Mouse (Mus musculus) hindbrain, postnatal 0 days (tissue): ENCODE results near the gene Ppil3. TPM values are rescaled to one million over a fixed set of nuclear protein-coding genes. Genes with fewer than 3 reads are reported as not detected.

ENCODE experiments used
- ATAC-seq: fragments of 200-750 bp; cut with Nextera tagmentation; 2 replicates; pipeline ENCODE4 v1.8.0; 2017; ENCODE audit warnings: mild to moderate bottlenecking, moderate TSS enrichment, moderate library complexity
- DNase-seq: peaks from one replicate; pipeline ENCODE4 v3.0.0-alpha.2; 2015; ENCODE audit warnings: low spot score
- H3K27ac ChIP-seq: fragments of 300-500 bp; sonication (generic); 2 replicates; pipeline ENCODE4 v1.5.1; 2014; ENCODE audit warnings: mild to moderate bottlenecking
- H3K27me3 ChIP-seq: fragments of 300-500 bp; sonication (generic); 2 replicates; pipeline ENCODE4 v1.6.1; 2014; ENCODE audit warnings: low read length, mixed read lengths; ENCODE audit not compliant: insufficient read depth
- H3K36me3 ChIP-seq: fragments of 300-500 bp; sonication (generic); 2 replicates; pipeline ENCODE4 v1.6.1; 2014; ENCODE audit warnings: low read length, mixed read lengths; ENCODE audit not compliant: insufficient read depth
- H3K4me1 ChIP-seq: fragments of 300-500 bp; sonication (generic); 2 replicates; pipeline ENCODE4 v1.6.1; 2014; ENCODE audit warnings: antibody characterized with exemption, low read length, mixed read lengths; ENCODE audit not compliant: insufficient read depth
- H3K4me2 ChIP-seq: fragments of 300-500 bp; sonication (generic); 2 replicates; pipeline ENCODE4 v1.6.1; 2014; ENCODE audit warnings: low read depth, mild to moderate bottlenecking, low read length, moderate library complexity, mixed read lengths
- H3K4me3 ChIP-seq: fragments of 300-500 bp; sonication (generic); 2 replicates; pipeline ENCODE4 v1.5.1; 2014; ENCODE audit warnings: low read length
- H3K9ac ChIP-seq: fragments of 300-500 bp; sonication (generic); replicated peaks from 2 replicates; pipeline ENCODE4 v1.6.1; 2014; ENCODE audit warnings: mild to moderate bottlenecking, low read length, moderate library complexity, mixed read lengths
- H3K9me3 ChIP-seq: fragments of 300-500 bp; sonication (generic); 2 replicates; pipeline ENCODE4 v1.6.1; 2016; ENCODE audit warnings: low read length, mixed read lengths
- CTCF ChIP-seq: IDR thresholded peaks from 2 replicates; pipeline ENCODE4 v1.5.1; 2016; ENCODE audit warnings: antibody characterized with exemption, control low read depth, low read depth
- WGBS: fragments of 180-500 bp; shearing (Covaris S2); extraction: QIAGEN DNeasy Blood & Tissue Kit; methylation state at CpG from one replicate; pipeline ENCODE4 v1.1.7; 2014; 5-methylcytosine and 5-hydroxymethylcytosine counted together
- polyA plus RNA-seq: library from polyadenylated mRNA; unstranded; fragments of >200 nt; fragmentation: Nextera tagmentation; extraction: Ambion mirVana; gene quantifications from 2 replicates; pipeline ENCODE4 v1.2.1, GENCODE M21; 2015
- total RNA-seq: library from RNA; depleted of rRNA; stranded (reverse); fragments of >200 nt; gene quantifications from 2 replicates; pipeline ENCODE4 v1.2.3, GENCODE M21; 2014

Gene Ppil3
- total and polyA plus RNA-seq, 2 experiments from 2014 or later = 19.4 to 45.9 TPM

DNA sequence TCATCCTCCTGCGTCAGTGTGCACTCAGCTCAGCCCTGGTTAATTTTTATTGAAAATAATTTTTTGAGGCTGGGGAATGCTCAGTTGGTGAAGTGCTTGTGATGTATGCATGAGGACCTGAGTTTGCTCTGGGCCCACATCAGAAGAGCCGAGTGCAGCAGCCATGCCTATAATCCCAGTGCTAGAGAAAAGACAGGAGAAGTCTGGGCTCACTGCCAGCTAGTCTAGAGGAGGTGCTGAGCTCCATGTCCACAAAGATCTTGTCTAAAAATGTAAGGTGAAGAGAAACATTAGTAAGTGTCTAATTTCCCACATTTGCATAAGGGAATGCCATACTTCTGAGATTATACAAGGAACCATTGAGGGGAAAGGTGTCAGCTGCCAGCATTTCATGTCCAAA lies 13.6 kb upstream of the Ppil3 start:
- Histone ChIP-seq H3K4me3 (no peak overlapping the region), H3K27me3 (no peaks in the 10 kb centered on the region), H3K4me2 (no peak overlapping the region), H3K9me3 (no peaks in the 10 kb centered on the region), H3K4me1 (no peaks in the 10 kb centered on the region), H3K36me3 (peaks cover 56% of the 10 kb centered on the region), H3K27ac (no peak overlapping the region), H3K9ac (no peak overlapping the region)
- 72% methylated on average over 2 of the region's 2 CpGs for WGBS
- ATAC-seq = no peak
- no peak for TF ChIP-seq CTCF
- DNase-seq = peak; percentile 15

DNA sequence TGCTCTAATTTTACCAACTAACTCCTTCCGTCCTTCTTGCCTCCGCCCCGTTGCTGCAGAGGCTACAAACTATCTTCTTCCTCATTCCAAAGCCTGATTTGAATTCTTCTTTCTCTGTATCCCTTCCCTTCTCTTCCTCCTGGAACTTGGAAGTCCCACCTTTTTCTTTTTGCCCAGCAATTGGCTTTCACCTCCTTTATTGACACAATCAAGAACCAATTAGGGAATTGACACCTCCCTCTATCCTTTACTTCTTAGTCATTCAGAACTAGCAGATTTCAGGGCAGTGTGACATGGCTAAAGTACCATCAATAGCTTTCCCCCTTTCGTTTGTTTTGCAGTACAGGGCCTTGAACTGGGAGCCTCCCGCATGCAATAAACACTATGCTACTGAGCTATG lies 12.9 kb upstream of the Ppil3 start:
- no peaks in the 10 kb centered on the region for H3K4me1 ChIP-seq
- no peak overlapping the region for H3K4me2 ChIP-seq
- no peaks in the 10 kb centered on the region for H3K27me3 ChIP-seq
- no peak overlapping the region for H3K27ac ChIP-seq
- H3K36me3 ChIP-seq = peaks cover 54% of the 10 kb centered on the region
- H3K4me3 ChIP-seq = no peak overlapping the region
- no peaks in the 10 kb centered on the region for H3K9me3 ChIP-seq
- H3K9ac ChIP-seq = no peak overlapping the region
- DNase-seq = no peak
- no peak for TF ChIP-seq CTCF
- ATAC-seq = no peak
- WGBS = 95% methylated on average over 5 of the region's 5 CpGs

DNA sequence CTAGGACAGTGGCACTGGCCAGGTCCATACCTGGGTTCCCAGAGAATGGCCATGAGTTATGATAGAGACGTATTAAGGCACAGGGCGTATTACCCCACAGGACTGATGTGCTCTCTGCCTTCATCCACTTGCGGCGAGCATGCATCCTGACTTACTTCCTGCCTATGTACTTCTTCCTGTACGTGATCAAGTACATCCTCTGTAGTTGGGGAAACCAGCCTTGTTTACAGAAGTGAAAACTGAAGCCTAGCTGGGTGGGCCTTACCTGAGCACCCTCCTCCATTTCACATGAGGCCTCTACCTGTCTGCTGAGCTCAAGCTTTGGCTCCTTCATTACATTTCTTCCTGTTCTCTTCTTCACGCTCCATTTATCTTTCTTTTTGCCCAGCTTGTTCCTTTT lies 9.0 kb upstream of the Ppil3 start:
- peaks cover 44% of the 10 kb centered on the region for H3K36me3 ChIP-seq

DNA sequence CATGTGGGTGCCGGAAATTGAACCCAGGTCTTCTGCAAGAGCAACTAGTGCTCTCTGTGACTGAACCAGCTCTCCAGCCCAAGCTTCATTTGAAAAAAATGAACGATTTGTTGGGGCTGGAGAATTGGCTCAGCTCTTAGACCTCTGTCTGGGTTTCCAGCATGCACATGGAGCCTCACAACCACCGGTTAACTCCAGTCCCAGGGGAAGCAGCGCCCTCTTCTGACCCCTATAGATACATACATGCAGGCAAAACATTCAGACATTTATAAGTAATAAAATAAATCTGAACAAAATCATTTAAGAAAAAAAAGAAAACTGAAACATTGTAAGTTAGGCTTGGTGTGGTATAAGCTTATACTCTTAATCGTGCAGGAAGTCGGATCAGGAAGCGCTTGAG lies 3.1 kb upstream of the Ppil3 start:
- H3K4me1 ChIP-seq = peaks cover 6% of the 10 kb centered on the region; the same call in 1 of the 2 replicates
- WGBS = 90% methylated on average over 7 of the region's 7 CpGs
- H3K36me3 ChIP-seq = peaks cover 8% of the 10 kb centered on the region; the same call in 1 of the 2 replicates
- H3K4me2 ChIP-seq = no peak overlapping the region
- no peak overlapping the region for H3K4me3 ChIP-seq
- H3K27me3 ChIP-seq = no peaks in the 10 kb centered on the region
- no peak overlapping the region for H3K9ac ChIP-seq
- TF ChIP-seq CTCF = no peak
- no peak overlapping the region for H3K27ac ChIP-seq
- H3K9me3 ChIP-seq = no peaks in the 10 kb centered on the region
- no peak for DNase-seq
- ATAC-seq = no peak

More for the DNA sequence above, 9.0 kb upstream of the Ppil3 start:
- no peak for TF ChIP-seq CTCF
- Histone ChIP-seq H3K4me2 (no peak overlapping the region), H3K4me3 (no peak overlapping the region), H3K27ac (no peak overlapping the region), H3K4me1 (no peaks in the 10 kb centered on the region), H3K27me3 (no peaks in the 10 kb centered on the region), H3K9ac (no peak overlapping the region), H3K9me3 (no peaks in the 10 kb centered on the region)
- ATAC-seq (no peak), DNase-seq (no peak)
- 94% methylated on average over 6 of the region's 6 CpGs for WGBS

DNA sequence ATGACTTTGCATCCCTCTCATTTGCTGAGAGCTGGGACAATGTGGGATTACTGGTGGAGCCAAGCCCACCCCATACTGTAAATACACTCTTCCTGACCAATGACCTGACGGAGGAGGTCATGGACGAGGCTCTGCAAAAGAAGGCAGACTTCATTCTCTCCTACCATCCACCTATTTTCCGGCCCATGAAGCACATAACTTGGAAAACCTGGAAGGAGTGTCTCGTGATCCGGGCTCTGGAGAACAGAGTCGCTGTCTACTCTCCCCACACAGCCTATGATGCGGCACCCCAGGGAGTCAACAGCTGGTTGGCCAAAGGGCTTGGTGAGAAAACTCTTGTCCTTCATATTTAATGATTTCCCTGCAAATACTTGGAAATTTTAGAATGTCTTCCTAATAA lies 2.5 kb upstream of the Ppil3 start:
- no peaks in the 10 kb centered on the region for H3K27me3 ChIP-seq
- no peak overlapping the region for H3K27ac ChIP-seq
- no peak overlapping the region for H3K4me3 ChIP-seq
- no peaks in the 10 kb centered on the region for H3K9me3 ChIP-seq
- DNase-seq (no peak), ATAC-seq (no peak)
- no peak overlapping the region for H3K4me2 ChIP-seq
- no peak overlapping the region for H3K9ac ChIP-seq
- H3K36me3 ChIP-seq = peaks cover 8% of the 10 kb centered on the region; the same call in 1 of the 2 replicates
- TF ChIP-seq CTCF = no peak
- peaks cover 6% of the 10 kb centered on the region; the same call in 1 of the 2 replicates for H3K4me1 ChIP-seq
- 90% methylated on average over 7 of the region's 7 CpGs for WGBS

DNA sequence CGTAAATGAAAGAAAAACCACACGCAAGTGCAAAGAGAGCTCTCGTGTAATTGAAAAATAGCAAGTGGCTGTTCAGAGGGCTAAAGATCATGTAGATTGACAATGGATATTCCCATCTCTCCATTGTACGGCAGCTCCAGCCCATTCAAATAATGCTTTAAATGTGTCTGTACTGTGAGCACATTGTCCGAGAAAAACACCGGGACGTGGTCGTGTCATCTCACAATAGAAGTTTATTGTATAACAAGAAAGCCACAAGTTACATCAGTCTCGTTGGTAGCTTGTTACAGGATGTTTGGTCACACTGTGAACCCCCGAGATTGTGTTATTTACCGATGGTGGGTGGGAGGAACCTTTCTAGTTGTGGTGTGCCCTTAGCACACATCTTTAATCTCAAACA lies 575 bp upstream of the Ppil3 start:
- Histone ChIP-seq H3K9ac (peak overlapping the region; percentile 75), H3K4me2 (peak overlapping the region; percentile 62), H3K36me3 (peaks cover 4% of the 10 kb centered on the region; the same call in 1 of the 2 replicates), H3K27ac (peak overlapping the region; percentile 91), H3K27me3 (no peaks in the 10 kb centered on the region), H3K4me3 (peak overlapping the region; percentile 65), H3K4me1 (peaks cover 6% of the 10 kb centered on the region; the same call in 1 of the 2 replicates), H3K9me3 (no peaks in the 10 kb centered on the region)
- no peak for TF ChIP-seq CTCF
- 4% methylated on average over 11 of the region's 11 CpGs for WGBS
- ATAC-seq (no peak), DNase-seq (no peak)

DNA sequence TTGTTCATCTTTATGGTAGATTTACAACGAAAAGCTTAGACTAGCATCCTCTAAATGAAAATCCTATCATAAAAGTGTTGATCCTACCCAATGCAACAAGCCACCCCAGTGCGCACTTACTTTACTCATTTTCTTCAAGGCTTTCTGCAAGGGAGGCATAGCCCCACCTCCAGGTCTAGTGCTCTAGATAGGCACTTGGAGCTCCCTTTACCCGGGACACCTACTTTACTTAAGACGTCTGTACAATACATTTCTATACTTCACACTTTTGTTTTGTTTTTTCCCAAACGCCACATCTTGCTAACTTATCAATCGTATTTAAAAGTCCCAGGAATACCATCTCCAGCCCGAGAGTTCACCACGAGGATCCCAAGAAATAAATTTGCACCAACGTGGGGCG lies 595 bp downstream of the Ppil3 start:
- Histone ChIP-seq H3K4me2 (peak overlapping the region; percentile 62), H3K27me3 (no peaks in the 10 kb centered on the region), H3K9me3 (no peaks in the 10 kb centered on the region), H3K27ac (peak overlapping the region; percentile 91), H3K4me3 (peak overlapping the region; percentile 65), H3K36me3 (0 out of 2 replicates have a peak, but pooled peaks cover 3% of the 10 kb centered on the region), H3K9ac (peak overlapping the region; percentile 75), H3K4me1 (peaks cover 6% of the 10 kb centered on the region; the same call in 1 of the 2 replicates)
- TF ChIP-seq CTCF = no peak
- ATAC-seq = no peak
- WGBS = 13% methylated on average over 10 of the region's 10 CpGs
- no peak for DNase-seq
